Mouse (Mus musculus): ENCODE results near the gene Slc10a4. TPM values are rescaled to one million over a fixed set of nuclear protein-coding genes. Genes with fewer than 3 reads are reported as not detected.

Slc10a4 gene
- polyA plus RNA-seq, 1 experiment, result 0.32 TPM

- DNase-seq (ENCODE audit: low spot score), result no peak
Measured at GRCm38 (mm10) chr5:73014745-73015144, 8.1 kb downstream of the Slc10a4 start.

- DNase-seq (ENCODE audit: low spot score), result no peak
Measured at GRCm38 (mm10) chr5:73023801-73024200, 17.1 kb downstream of the Slc10a4 start.

GRCm38 (mm10) chr5:73028646-73029045 lies 22.0 kb downstream of the Slc10a4 start:
- no peak for DNase-seq (ENCODE audit: low spot score)

DNA sequence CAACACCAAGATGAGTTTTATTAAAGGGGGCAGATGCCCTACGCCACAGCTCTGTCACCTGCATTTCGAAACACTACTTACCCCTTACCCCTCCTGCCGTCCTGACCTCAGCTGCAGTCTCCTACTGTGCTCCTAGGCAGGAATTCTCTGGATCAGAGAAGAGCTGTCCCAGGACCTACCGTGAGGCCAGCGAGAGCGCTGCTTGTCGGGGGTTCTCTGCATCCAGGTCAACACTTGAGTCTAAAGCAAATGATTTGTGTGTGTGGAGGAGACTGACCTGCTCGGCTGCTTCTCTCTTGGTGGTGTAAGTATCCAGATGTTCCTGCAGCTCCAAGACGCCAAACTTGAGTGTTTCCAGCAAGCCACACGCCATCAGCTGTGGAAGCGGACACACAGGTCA lies 25.8 kb downstream of the Slc10a4 start:
- DNase-seq (ENCODE audit: low spot score), result no peak

DNA sequence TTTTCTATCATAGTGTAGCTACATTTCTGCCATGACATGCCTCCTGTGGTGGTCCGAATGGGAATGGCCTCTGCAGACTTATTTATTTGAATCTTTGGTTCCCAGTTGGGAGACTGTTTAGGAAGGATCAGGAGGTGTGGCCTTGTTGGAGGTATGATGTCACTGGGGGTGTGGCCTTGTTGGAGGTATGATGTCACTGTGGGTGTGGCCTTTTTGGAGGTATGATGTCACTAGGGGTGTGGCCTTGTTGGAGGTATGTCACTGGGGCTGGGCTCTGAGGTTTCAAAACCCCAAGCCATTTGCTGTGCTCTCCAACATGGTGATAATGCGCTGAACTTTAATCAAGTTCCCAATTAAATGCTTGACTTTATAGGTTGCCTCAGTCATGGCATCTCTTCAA lies 37.4 kb downstream of the Slc10a4 start:
- no peak for DNase-seq (ENCODE audit: low spot score)

- DNase-seq (ENCODE audit: low spot score), result no peak
Measured at GRCm38 (mm10) chr5:73047651-73048245, 41.1 kb downstream of the Slc10a4 start.

- no peak for DNase-seq (ENCODE audit: low spot score)
Measured at GRCm38 (mm10) chr5:73053933-73054332, 47.2 kb downstream of the Slc10a4 start.

DNA sequence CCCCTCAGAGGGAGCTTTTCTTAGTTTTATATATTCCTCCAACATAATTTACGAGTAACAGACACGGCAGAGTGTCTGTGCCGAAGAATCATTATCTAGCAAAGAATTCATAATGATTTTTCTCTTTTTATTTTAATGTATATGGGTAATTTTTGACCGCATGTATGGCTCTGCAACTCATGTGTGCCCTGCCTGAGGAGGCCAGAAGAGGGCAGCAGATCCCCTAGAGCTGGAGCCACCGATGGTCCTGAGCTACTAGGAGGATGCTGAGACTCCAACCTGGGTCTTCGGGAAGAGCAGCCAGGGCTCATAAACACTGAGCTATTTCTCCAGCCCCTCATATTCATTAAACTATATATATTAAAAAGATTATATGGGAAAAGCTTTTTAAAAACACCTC lies 49.8 kb downstream of the Slc10a4 start:
- DNase-seq (ENCODE audit: low spot score), result no peak

GRCm38 (mm10) chr5:73056937-73057336 lies 50.3 kb downstream of the Slc10a4 start:
- DNase-seq (ENCODE audit: low spot score), result no peak

GRCm38 (mm10) chr5:73061506-73062155 lies 54.9 kb downstream of the Slc10a4 start:
- no peak for DNase-seq (ENCODE audit: low spot score)

Other genes starting within 250 kb of the Slc10a4 start
- gene Tec, start 138.4 kb upstream of the Slc10a4 start, polyA plus RNA-seq (2012; rRNA removed), result 4.9 and 5.0 TPM in 2 replicates
- 23.3 and 32.3 TPM in 2 replicates for gene Slain2, start 92.6 kb upstream of the Slc10a4 start, polyA plus RNA-seq (2012; rRNA removed)
- gene Gm10135, start 32.2 kb upstream of the Slc10a4 start, polyA plus RNA-seq (2012; rRNA removed), result not detected in 2 replicates
- 35.4 and 52.6 TPM in 2 replicates for gene Fryl, start 249.7 kb downstream of the Slc10a4 start, polyA plus RNA-seq (2012; rRNA removed)

Data from urinary bladder, adult 2 months (tissue).